Mouse (Mus musculus) heart, postnatal 0 days (tissue): ENCODE measurements at regions not wholly inside any gene's neighbourhood (a gene's known extent, or its start where the extent isn't known, plus 50 kb on each side); places are given as distances from the start of the nearest gene placed in this dataset.

ENCODE experiments used
- ATAC-seq: fragments of 200-750 bp; cut with Nextera tagmentation; 2 replicates; pipeline ENCODE4 v1.8.0; 2017; ENCODE audit warnings: low read depth, moderate number of reproducible peaks, moderate library complexity; ENCODE audit not compliant: insufficient read depth
- DNase-seq: peaks from one replicate; pipeline ENCODE4 v3.0.0-alpha.2; 2016; ENCODE audit warnings: low spot score
- H3K27ac ChIP-seq: fragments of 300-500 bp; sonication (generic); 2 replicates; pipeline ENCODE4 v1.5.1; 2014; ENCODE audit warnings: low read depth, mild to moderate bottlenecking
- H3K27me3 ChIP-seq: fragments of 300-500 bp; sonication (generic); 2 replicates; pipeline ENCODE4 v1.6.1; 2014; ENCODE audit warnings: low read length, mixed read lengths; ENCODE audit not compliant: control insufficient read depth, insufficient read depth
- H3K36me3 ChIP-seq: fragments of 300-500 bp; sonication (generic); replicated peaks from 2 replicates; pipeline ENCODE4 v1.6.1; 2014; ENCODE audit warnings: low read length, mixed read lengths; ENCODE audit not compliant: control insufficient read depth, insufficient read depth
- H3K4me1 ChIP-seq: fragments of 300-500 bp; sonication (generic); 2 replicates; pipeline ENCODE4 v1.6.1; 2014; ENCODE audit warnings: antibody characterized with exemption; ENCODE audit not compliant: control insufficient read depth, insufficient read depth
- H3K4me2 ChIP-seq: fragments of 300-500 bp; sonication (generic); 2 replicates; pipeline ENCODE4 v1.6.1; 2014; ENCODE audit warnings: low read depth, mild to moderate bottlenecking, low read length, moderate library complexity
- H3K4me3 ChIP-seq: fragments of 300-500 bp; sonication (generic); 2 replicates; pipeline ENCODE4 v1.5.1; 2014; ENCODE audit warnings: low read depth, low read length
- H3K9ac ChIP-seq: fragments of 300-500 bp; sonication (generic); replicated peaks from 2 replicates; pipeline ENCODE4 v1.6.1; 2014; ENCODE audit warnings: low read depth, low read length, mixed read lengths
- H3K9me3 ChIP-seq: fragments of 300-500 bp; sonication (generic); replicated peaks from 2 replicates; pipeline ENCODE4 v1.6.1; 2016; ENCODE audit warnings: low read length; ENCODE audit not compliant: control insufficient read depth
- CTCF ChIP-seq: IDR thresholded peaks from 2 replicates; pipeline ENCODE4 v1.5.1; 2016; ENCODE audit warnings: antibody characterized with exemption, control low read depth, low read depth
- EP300 ChIP-seq: IDR thresholded peaks from 2 replicates; pipeline ENCODE4 v1.6.1; 2016; ENCODE audit warnings: antibody characterized with exemption, low read depth
- WGBS: fragments of 180-500 bp; shearing (Covaris S2); extraction: QIAGEN DNeasy Blood & Tissue Kit; methylation state at CpG from one replicate; pipeline ENCODE4 v1.1.7; 2014; 5-methylcytosine and 5-hydroxymethylcytosine counted together

GRCm38 (mm10) chr6:49670991-49671390, 151.5 kb upstream of the Npy start:
- DNase-seq (no peak), ATAC-seq (no peak)
- no peak for TF ChIP-seq EP300
- TF ChIP-seq CTCF = no peak
- H3K9ac ChIP-seq = no peak overlapping the region
- no peaks in the 10 kb centered on the region for H3K27me3 ChIP-seq
- H3K4me1 ChIP-seq = peaks cover 7% of the 10 kb centered on the region
- H3K4me2 ChIP-seq = no peak overlapping the region
- H3K9me3 ChIP-seq = no peaks in the 10 kb centered on the region
- H3K27ac ChIP-seq = no peak overlapping the region
- 68% methylated on average over 5 of the region's 5 CpGs for WGBS
- H3K4me3 ChIP-seq = no peak overlapping the region
- H3K36me3 ChIP-seq = no peaks in the 10 kb centered on the region

- Histone ChIP-seq H3K9ac (no peak overlapping the region), H3K9me3 (no peaks in the 10 kb centered on the region), H3K4me3 (no peak overlapping the region), H3K4me1 (peaks cover 7% of the 10 kb centered on the region), H3K4me2 (no peak overlapping the region), H3K27me3 (no peaks in the 10 kb centered on the region), H3K36me3 (no peaks in the 10 kb centered on the region), H3K27ac (no peak overlapping the region)
- no peak for TF ChIP-seq CTCF
- TF ChIP-seq EP300 = no peak
- WGBS = 75% methylated on average over 2 of the region's 2 CpGs
- DNase-seq (no peak), ATAC-seq (no peak)
Measured at GRCm38 (mm10) chr6:49671912-49672311, 150.6 kb upstream of the Npy start.

- H3K4me3 ChIP-seq = no peak overlapping the region
- WGBS = 63% methylated on average over 4 of the region's 4 CpGs
- 0 out of 2 replicates have a peak, but pooled peaks cover 5% of the 10 kb centered on the region for H3K27me3 ChIP-seq
- ATAC-seq (no peak), DNase-seq (no peak)
- no peaks in the 10 kb centered on the region for H3K36me3 ChIP-seq
- no peak for TF ChIP-seq EP300
- H3K4me1 ChIP-seq = peaks cover 2% of the 10 kb centered on the region; the same call in 1 of the 2 replicates
- H3K9me3 ChIP-seq = no peaks in the 10 kb centered on the region
- no peak overlapping the region for H3K27ac ChIP-seq
- H3K9ac ChIP-seq = no peak overlapping the region
- no peak overlapping the region for H3K4me2 ChIP-seq
Measured at GRCm38 (mm10) chr6:49686776-49687175, 135.7 kb upstream of the Npy start.

- whole genome bisulfite sequencing = 27% methylated on average over 6 of the region's 6 CpGs
- TF ChIP-seq EP300 (no peak), CTCF (no peak)
- H3K36me3 ChIP-seq = no peaks in the 10 kb centered on the region
- H3K9me3 ChIP-seq = no peaks in the 10 kb centered on the region
- peak; percentile 49; the same call in 1 of the 2 replicates for ATAC-seq
- no peak overlapping the region for H3K4me2 ChIP-seq
- H3K27me3 ChIP-seq = 0 out of 2 replicates have a peak, but pooled peaks cover 9% of the 10 kb centered on the region
- H3K4me1 ChIP-seq = peaks cover 9% of the 10 kb centered on the region; the same call in 1 of the 2 replicates
- H3K27ac ChIP-seq = no peak overlapping the region
- H3K9ac ChIP-seq = no peak overlapping the region
- H3K4me3 ChIP-seq = no peak overlapping the region
- peak; percentile 9 for DNase-seq
Measured at GRCm38 (mm10) chr6:49692032-49692539, 130.4 kb upstream of the Npy start.

GRCm38 (mm10) chr6:49694851-49695250, 127.7 kb upstream of the Npy start:
- DNase-seq (no peak), ATAC-seq (no peak)
- TF ChIP-seq EP300 (no peak), CTCF (no peak)
- H3K9ac ChIP-seq = no peak overlapping the region
- H3K9me3 ChIP-seq = no peaks in the 10 kb centered on the region
- H3K27me3 ChIP-seq = 0 out of 2 replicates have a peak, but pooled peaks cover 9% of the 10 kb centered on the region
- WGBS = 72% methylated on average over 5 of the region's 5 CpGs
- no peak overlapping the region for H3K27ac ChIP-seq
- H3K36me3 ChIP-seq = no peaks in the 10 kb centered on the region
- H3K4me1 ChIP-seq = peaks cover 9% of the 10 kb centered on the region; the same call in 1 of the 2 replicates
- H3K4me2 ChIP-seq = no peak overlapping the region
- H3K4me3 ChIP-seq = no peak overlapping the region

GRCm38 (mm10) chr6:49696990-49697389, 125.5 kb upstream of the Npy start:
- H3K36me3 ChIP-seq = no peaks in the 10 kb centered on the region
- WGBS = 70% methylated on average over 10 of the region's 10 CpGs
- no peak overlapping the region for H3K9ac ChIP-seq
- DNase-seq (no peak), ATAC-seq (no peak)
- TF ChIP-seq EP300 (no peak), CTCF (no peak)
- no peak overlapping the region for H3K4me2 ChIP-seq
- no peaks in the 10 kb centered on the region for H3K9me3 ChIP-seq
- H3K4me1 ChIP-seq = peaks cover 4% of the 10 kb centered on the region; the same call in 1 of the 2 replicates
- 0 out of 2 replicates have a peak, but pooled peaks cover 4% of the 10 kb centered on the region for H3K27me3 ChIP-seq
- H3K27ac ChIP-seq = no peak overlapping the region
- H3K4me3 ChIP-seq = no peak overlapping the region
